Mouse (Mus musculus) forebrain, postnatal 0 days (tissue): ENCODE data around the gene Cers2. TPM values are rescaled to one million over a fixed set of nuclear protein-coding genes. Genes with fewer than 3 reads are reported as not detected.

ENCODE experiments used
- ATAC-seq: fragments of 200-750 bp; cut with Nextera tagmentation; 2 replicates; pipeline ENCODE4 v1.8.0; 2017; ENCODE audit warnings: mild to moderate bottlenecking, moderate library complexity
- DNase-seq: peaks from one replicate; pipeline ENCODE4 v3.0.0-alpha.2; 2015
- H3K27ac ChIP-seq: fragments of 300-500 bp; sonication (generic); 2 replicates; pipeline ENCODE4 v1.5.1; 2014; ENCODE audit warnings: low read depth, mild to moderate bottlenecking, antibody characterized with exemption, low read length, moderate library complexity, mixed read lengths
- H3K27me3 ChIP-seq: fragments of 300-500 bp; sonication (generic); 2 replicates; pipeline ENCODE4 v1.6.1; 2014; ENCODE audit warnings: mild to moderate bottlenecking, low read length, mixed read lengths; ENCODE audit not compliant: insufficient read depth
- H3K36me3 ChIP-seq: fragments of 300-500 bp; sonication (generic); 2 replicates; pipeline ENCODE4 v1.6.1; 2014; ENCODE audit warnings: mild to moderate bottlenecking, moderate library complexity; ENCODE audit not compliant: insufficient read depth
- H3K4me1 ChIP-seq: fragments of 300-500 bp; sonication (generic); 2 replicates; pipeline ENCODE4 v1.6.1; 2014; ENCODE audit warnings: antibody characterized with exemption; ENCODE audit not compliant: insufficient read depth
- H3K4me2 ChIP-seq: fragments of 300-500 bp; sonication (generic); 2 replicates; pipeline ENCODE4 v1.6.1; 2014; ENCODE audit warnings: low read depth, mild to moderate bottlenecking, moderate library complexity
- H3K4me3 ChIP-seq: fragments of 300-500 bp; sonication (generic); 2 replicates; pipeline ENCODE4 v1.5.1; 2014; ENCODE audit warnings: low read depth, low read length, mixed read lengths
- H3K9ac ChIP-seq: fragments of 300-500 bp; sonication (generic); 2 replicates; pipeline ENCODE4 v1.6.1; 2014; ENCODE audit warnings: mild to moderate bottlenecking
- H3K9me3 ChIP-seq: fragments of 300-500 bp; sonication (generic); 2 replicates; pipeline ENCODE4 v1.6.1; 2016; ENCODE audit warnings: low read length
- CTCF ChIP-seq: sonication (generic); IDR thresholded peaks from 2 replicates; pipeline ENCODE4 v1.5.1; 2016; ENCODE audit warnings: antibody characterized with exemption, control low read depth, low read depth
- WGBS: fragments of 180-500 bp; shearing (Covaris S2); extraction: QIAGEN DNeasy Blood & Tissue Kit; methylation state at CpG from one replicate; pipeline ENCODE4 v1.1.7; 2014; 5-methylcytosine and 5-hydroxymethylcytosine counted together
- polyA plus RNA-seq: library from polyadenylated mRNA; unstranded; fragments of >200 nt; fragmentation: Nextera tagmentation; extraction: Ambion mirVana; gene quantifications from 2 replicates; pipeline ENCODE4 v1.2.1, GENCODE M21; 2015
- total RNA-seq: library from RNA; depleted of rRNA; stranded (reverse); fragments of >200 nt; gene quantifications from 2 replicates; pipeline ENCODE4 v1.2.3, GENCODE M21; 2014

Gene Cers2
- total and polyA plus RNA-seq, 2 experiments from 2014 or later: 59.4 to 77.9 TPM

DNA sequence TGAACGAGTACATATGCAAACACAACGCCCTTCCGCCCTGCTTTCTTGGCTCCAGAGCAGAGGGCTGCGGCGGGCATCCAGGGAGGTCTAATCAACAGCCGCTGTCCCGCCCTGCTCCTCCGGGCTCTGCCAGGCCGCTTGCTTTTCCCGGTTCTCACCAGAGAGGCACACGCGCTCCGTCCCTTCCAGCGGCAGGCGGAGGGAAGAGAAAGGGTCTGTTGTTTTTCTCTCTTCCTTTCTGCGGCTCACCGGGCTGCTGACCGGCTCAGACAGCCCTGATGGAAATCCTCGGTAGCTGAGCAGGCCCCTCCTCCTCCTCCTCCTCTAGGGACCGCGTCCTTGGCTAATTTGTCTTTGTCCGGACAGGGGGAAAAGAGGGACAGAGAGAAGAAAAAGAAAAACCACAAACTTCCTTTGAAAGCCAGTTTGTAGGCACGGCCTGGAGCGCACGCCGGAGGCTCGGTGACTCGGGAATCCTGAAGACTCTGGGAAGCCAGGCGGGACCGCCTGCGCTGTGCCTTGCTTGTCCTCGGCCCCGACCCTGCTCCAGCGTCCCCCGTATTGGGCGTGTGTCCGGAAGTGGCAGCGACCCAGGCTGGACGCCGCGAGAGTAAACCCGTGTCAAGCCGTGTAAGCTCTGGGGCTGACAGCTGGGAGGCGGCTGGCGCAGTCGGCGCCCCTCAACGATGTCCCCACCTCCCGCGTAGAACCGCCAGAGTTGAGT is 31.6 kb upstream of the Cers2 start:
- Histone ChIP-seq H3K9me3 (no peaks in the 10 kb centered on the region), H3K4me3 (peak overlapping the region; percentile 66), H3K36me3 (peaks cover 3% of the 10 kb centered on the region; the same call in 1 of the 2 replicates), H3K4me2 (peak overlapping the region; percentile 81), H3K4me1 (peaks cover 11% of the 10 kb centered on the region), H3K9ac (peak overlapping the region; percentile 74), H3K27ac (peak overlapping the region; percentile 83), H3K27me3 (no peaks in the 10 kb centered on the region)
- ATAC-seq (peak; percentile 74), DNase-seq (peak; percentile 82)
- peak; percentile 55 for TF ChIP-seq CTCF
- WGBS: under 1% methylated on average over 50 of the region's 51 CpGs

DNA sequence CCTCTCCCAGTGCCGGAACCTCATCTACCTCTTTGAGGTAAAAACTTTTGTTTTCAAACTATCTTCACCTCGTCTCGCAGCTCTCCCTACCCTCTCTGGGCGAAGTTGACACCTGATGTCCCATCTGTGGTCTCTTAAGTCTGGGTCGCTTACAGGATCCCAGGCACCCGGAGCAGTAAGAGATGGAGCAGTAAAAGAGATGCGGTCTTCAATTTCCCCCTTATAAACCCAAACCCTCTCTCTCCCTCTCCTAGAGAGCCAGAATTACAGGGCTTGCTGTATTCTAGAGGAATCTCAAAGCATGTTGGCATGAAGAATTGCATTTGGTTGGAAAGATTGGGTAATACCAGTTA is 31.0 kb upstream of the Cers2 start:
- 4% methylated on average over 7 of the region's 7 CpGs for WGBS
- DNase-seq (peak; percentile 38), ATAC-seq (no peak)
- Histone ChIP-seq H3K4me2 (peak overlapping the region; percentile 81), H3K4me1 (peaks cover 11% of the 10 kb centered on the region), H3K27me3 (no peaks in the 10 kb centered on the region), H3K4me3 (peak overlapping the region; percentile 66), H3K27ac (peak overlapping the region; percentile 83), H3K9me3 (no peaks in the 10 kb centered on the region), H3K9ac (peak overlapping the region; percentile 74), H3K36me3 (peaks cover 8% of the 10 kb centered on the region; the same call in 1 of the 2 replicates)
- no peak for TF ChIP-seq CTCF

DNA sequence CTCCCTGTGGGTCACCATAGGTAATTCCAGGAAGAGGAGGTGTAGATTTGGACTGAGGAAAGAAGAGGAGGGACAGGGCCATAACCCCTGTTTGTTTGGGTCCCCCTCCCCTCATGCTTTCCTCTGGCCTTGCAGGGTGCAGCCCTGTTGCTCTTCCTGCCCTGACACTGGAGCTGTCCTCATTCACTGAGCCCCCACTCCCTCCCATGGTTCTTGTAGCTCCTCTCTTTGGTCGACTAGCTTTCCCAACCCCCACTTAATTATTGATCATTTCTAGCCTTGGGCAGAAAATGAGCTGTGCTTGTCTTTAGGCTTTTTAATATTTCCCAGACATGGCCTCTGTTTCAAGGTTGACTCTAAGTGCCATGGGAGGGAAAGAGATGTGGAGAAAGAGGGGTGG is 30.5 kb upstream of the Cers2 start:
- no peaks in the 10 kb centered on the region for H3K27me3 ChIP-seq
- peaks cover 11% of the 10 kb centered on the region; the same call in 1 of the 2 replicates for H3K36me3 ChIP-seq
- DNase-seq: no peak

GRCm38 (mm10) chr3:95284501-95285281 is 29.9 kb upstream of the Cers2 start:
- ATAC-seq (no peak), DNase-seq (no peak)
- H3K27me3 ChIP-seq: no peaks in the 10 kb centered on the region
- peaks cover 11% of the 10 kb centered on the region; the same call in 1 of the 2 replicates for H3K36me3 ChIP-seq
- peak overlapping the region; percentile 81 for H3K4me2 ChIP-seq
- H3K4me3 ChIP-seq: no peak overlapping the region
- TF ChIP-seq CTCF: no peak
- no peak overlapping the region for H3K27ac ChIP-seq
- no peak overlapping the region for H3K9ac ChIP-seq
- WGBS: 93% methylated on average over 12 of the region's 12 CpGs
- H3K9me3 ChIP-seq: no peaks in the 10 kb centered on the region
- H3K4me1 ChIP-seq: peaks cover 11% of the 10 kb centered on the region

More for the DNA sequence above, 30.5 kb upstream of the Cers2 start:
- TF ChIP-seq CTCF: no peak
- peak overlapping the region; percentile 81 for H3K4me2 ChIP-seq
- ATAC-seq: no peak
- H3K9ac ChIP-seq: peak overlapping the region; percentile 74
- peaks cover 11% of the 10 kb centered on the region for H3K4me1 ChIP-seq
- peak overlapping the region; percentile 66 for H3K4me3 ChIP-seq
- no peaks in the 10 kb centered on the region for H3K9me3 ChIP-seq
- no peak overlapping the region for H3K27ac ChIP-seq
- 13% methylated on average over 1 of the region's 1 CpGs for WGBS

GRCm38 (mm10) chr3:95285390-95285789 is 29.2 kb upstream of the Cers2 start:
- no peaks in the 10 kb centered on the region for H3K9me3 ChIP-seq
- 90% methylated on average over 5 of the region's 5 CpGs for WGBS
- no peak overlapping the region for H3K4me3 ChIP-seq
- H3K9ac ChIP-seq: no peak overlapping the region
- H3K27ac ChIP-seq: no peak overlapping the region
- H3K27me3 ChIP-seq: no peaks in the 10 kb centered on the region
- peaks cover 11% of the 10 kb centered on the region for H3K4me1 ChIP-seq
- no peak for TF ChIP-seq CTCF
- ATAC-seq (no peak), DNase-seq (no peak)
- peaks cover 11% of the 10 kb centered on the region; the same call in 1 of the 2 replicates for H3K36me3 ChIP-seq
- no peak overlapping the region for H3K4me2 ChIP-seq

- ATAC-seq (no peak), DNase-seq (no peak)
- no peak overlapping the region for H3K9ac ChIP-seq
- H3K4me1 ChIP-seq: peaks cover 11% of the 10 kb centered on the region
- H3K9me3 ChIP-seq: no peaks in the 10 kb centered on the region
- no peak overlapping the region for H3K4me2 ChIP-seq
- no peak overlapping the region for H3K27ac ChIP-seq
- no peaks in the 10 kb centered on the region for H3K27me3 ChIP-seq
- H3K36me3 ChIP-seq: peaks cover 15% of the 10 kb centered on the region; the same call in 1 of the 2 replicates
- no peak overlapping the region for H3K4me3 ChIP-seq
- no peak for TF ChIP-seq CTCF
- WGBS: 64% methylated on average over 5 of the region's 5 CpGs
Observed at GRCm38 (mm10) chr3:95286011-95286410, 28.6 kb upstream of the Cers2 start.

- DNase-seq: no peak
- Histone ChIP-seq H3K9me3 (no peaks in the 10 kb centered on the region), H3K27me3 (no peaks in the 10 kb centered on the region), H3K4me2 (no peak overlapping the region), H3K4me1 (peaks cover 11% of the 10 kb centered on the region), H3K36me3 (peaks cover 15% of the 10 kb centered on the region; the same call in 1 of the 2 replicates), H3K4me3 (no peak overlapping the region), H3K27ac (no peak overlapping the region), H3K9ac (no peak overlapping the region)
- ATAC-seq: no peak
- WGBS: 87% methylated on average over 7 of the region's 7 CpGs
- no peak for TF ChIP-seq CTCF
Observed at GRCm38 (mm10) chr3:95286510-95286909, 28.1 kb upstream of the Cers2 start.
